Mouse (Mus musculus): ENCODE results near the gene Acot4.
A peak's percentile ranks its signal among the peaks of the same experiment; 100 is the strongest.
"Not testable (repeated sequence)": the region's sequence is repeated elsewhere in the genome, so short reads cannot be mapped to it uniquely, and the experiment has no call there.

The Acot4 gene

DNA sequence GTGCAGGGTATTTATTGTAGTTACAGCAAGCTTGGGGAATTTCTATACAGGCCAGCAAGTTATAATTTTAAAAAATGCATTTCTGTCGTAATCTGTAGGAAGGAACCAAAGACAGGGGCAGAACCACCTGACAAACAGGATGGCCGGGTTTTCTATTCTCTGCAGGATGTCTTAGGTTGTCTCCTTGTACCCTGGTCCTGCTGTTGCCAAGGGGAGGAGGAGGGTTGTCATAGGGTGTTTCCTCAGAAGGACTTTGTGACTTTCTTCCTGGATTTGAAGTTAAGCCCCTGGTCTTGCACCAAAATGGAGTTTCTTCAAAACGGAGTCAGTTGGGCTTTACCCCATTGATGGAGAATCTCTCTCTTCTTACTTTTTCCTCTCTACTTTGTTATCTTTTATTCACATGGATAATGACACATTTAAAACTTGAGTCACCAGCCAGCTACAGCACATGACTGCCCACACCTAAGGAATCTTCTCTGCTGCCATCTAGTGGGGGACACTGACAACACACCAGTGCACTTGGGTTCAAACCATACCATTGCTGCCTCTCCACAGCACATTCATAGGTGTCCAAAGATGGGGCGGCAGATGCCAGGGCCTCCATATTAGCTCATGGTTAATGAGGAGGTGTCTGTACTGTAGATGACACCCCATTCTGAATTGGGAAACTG lies 7.4 kb upstream of the Acot4 start:
- DNase-seq (ENCODE audit: low read depth, low spot score): peak; percentile 40

DNA sequence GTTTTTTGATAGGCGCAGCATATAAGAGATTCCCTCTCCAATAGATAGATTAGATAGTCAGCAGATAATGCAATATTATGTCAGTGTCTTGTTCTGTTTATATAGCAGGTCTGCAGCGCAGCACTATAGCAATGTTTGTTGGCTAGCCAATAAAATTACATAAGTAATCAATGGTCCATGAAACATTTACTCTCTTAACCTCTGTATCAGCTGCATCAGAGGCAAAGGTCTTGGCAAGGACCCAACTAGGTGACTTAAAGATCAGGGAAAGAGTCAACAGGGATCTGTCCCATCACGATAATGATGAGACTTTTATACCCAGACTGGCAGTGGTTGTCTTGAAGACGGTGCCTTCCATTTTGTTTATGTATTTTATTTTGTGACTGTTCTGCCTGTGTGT lies 5.3 kb upstream of the Acot4 start:
- no peak for DNase-seq (ENCODE audit: low read depth, low spot score)

DNA sequence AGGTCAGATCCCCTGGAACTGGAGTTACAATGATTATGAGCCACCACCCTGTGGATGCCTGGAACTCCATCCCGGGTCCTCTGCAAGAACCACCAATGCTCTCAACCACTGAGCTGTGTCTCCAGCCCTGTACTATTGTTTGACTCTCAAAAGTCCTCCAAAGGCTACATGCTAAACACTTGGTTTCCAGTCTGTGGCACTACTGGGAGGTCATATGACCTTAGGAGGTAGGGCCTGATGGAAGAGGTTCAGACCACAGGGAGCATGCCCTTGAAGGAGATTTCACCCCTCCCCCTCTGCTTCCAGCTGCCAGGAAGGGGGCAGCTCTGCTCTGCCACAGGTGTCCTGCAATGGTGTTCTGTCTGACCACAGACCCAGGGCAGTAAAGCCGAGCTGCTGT lies 4.9 kb upstream of the Acot4 start:
- not testable (repeated sequence) for DNase-seq (ENCODE audit: low read depth, low spot score)

DNA sequence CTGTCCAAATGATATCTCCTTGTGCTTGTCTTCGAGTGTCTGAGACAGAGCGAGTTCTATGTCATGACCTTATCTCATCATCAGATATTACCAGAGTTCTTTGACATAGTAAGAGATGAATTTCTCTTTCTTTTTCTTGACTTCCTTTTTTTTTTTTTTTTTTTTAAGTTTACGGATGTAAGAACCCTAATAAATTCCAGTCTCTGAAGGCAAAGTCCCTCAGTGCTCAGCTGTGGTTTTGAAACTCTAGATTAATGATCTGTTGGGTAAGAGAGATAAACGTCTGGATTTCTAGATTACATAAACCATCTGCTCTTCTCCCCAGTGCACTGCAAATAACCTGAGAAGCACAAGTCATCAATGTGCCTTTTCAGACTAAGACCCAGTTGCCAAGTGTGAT lies 4.1 kb upstream of the Acot4 start:
- DNase-seq (ENCODE audit: low read depth, low spot score): no peak

DNA sequence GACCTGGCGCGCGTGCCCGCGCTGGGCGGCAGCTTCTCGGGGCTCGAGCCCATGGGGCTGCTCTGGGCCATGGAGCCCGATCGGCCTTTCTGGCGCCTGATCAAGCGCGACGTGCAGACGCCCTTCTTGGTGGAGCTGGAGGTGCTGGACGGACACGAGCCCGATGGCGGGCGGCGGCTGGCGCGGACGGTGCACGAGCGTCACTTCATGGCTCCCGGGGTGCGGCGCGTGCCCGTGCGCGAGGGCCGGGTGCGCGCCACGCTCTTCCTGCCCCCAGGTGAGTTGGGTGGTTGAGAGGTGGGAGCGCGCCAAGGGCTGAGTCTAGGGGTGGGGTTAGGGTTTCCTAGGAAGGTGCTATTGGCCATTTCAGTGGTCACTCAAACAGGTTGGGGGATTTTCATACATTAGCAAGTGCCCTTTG lies 522 bp downstream of the Acot4 start, which contains the start of gene Gm49366:
Gm49366 (plus strand) TSS at position 245 of the 421 bp plus-strand sequence.
- not testable (repeated sequence) for DNase-seq (ENCODE audit: low read depth, low spot score)

DNA sequence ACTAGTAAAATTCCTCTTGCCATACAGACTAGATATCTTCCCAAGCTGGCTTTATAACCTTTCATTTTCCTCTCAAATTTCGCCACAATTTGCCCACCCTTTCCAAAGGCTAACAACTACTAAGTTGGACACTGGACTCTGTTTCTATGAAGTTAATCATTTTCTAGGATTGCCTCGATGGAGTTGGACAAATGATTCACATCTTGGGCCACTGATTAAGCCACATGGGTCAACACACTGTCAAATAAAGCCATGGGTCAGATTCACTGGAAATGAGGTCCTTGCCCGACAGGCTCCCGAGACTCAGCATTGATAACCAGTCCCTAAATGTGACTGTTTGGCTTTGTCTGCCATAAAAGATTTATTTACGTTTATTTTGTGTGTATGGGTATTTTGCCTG lies 4.1 kb downstream of the Acot4 start:
- DNase-seq (ENCODE audit: low read depth, low spot score): no peak

DNA sequence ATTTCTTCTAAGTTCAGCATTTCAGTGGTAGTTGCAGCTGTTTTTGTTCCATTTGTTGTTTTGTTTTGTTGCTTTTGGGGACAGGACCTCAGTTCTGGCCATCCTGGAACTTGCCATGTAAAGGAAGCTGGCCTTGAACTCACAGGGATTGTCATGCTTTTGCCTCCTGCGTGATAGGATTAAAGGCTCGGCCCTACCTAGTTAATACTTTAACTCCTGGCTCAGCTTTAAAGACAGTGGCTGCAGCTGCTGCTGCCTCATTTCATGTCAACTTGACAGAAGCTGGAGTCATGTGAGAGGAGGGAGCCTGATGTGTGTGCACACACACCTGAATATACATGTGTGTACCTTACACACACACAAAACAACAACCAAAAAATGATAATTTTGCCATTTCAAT lies 5.9 kb downstream of the Acot4 start:
- DNase-seq (ENCODE audit: low read depth, low spot score): no peak

DNA sequence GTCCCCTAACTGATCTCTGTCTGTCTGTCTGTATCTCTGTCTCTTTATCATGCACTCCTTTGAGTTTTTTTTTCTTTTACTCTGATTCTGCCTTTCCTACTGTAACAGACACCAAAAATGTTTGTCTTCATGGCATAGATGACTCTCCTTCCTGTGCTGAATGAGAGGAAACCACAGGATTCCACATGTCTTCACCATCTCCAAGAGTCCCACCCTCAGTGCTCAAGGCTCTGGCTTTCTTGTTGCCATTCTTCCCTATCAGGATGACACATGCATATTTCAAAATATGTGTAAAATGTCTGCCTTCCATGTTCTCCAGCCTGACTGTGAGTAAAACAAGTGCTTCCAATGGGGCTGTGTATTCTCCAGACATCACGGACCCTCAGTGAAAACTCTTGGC lies 8.7 kb downstream of the Acot4 start:
- no peak for DNase-seq (ENCODE audit: low read depth, low spot score)

DNA sequence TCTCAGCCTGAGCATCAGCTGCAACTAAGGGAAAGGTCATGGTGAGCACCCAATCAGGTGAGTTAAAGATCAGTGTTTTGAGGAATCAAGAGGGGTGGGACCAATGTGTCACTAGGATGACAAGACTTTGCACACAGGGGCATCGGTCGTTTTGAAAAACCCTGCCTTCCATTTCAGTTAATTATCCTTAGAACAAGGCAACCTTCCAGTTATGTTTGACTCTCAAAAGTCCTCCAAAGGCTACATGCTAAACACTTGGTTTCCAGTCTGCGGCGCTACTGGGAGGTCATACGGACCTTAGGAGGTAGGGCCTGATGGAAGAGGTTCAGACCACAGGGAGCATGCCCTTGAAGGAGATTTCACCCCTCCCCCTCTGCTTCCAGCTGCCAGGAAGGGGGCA lies 12.6 kb downstream of the Acot4 start:
- not testable (repeated sequence) for DNase-seq (ENCODE audit: low read depth, low spot score)

DNA sequence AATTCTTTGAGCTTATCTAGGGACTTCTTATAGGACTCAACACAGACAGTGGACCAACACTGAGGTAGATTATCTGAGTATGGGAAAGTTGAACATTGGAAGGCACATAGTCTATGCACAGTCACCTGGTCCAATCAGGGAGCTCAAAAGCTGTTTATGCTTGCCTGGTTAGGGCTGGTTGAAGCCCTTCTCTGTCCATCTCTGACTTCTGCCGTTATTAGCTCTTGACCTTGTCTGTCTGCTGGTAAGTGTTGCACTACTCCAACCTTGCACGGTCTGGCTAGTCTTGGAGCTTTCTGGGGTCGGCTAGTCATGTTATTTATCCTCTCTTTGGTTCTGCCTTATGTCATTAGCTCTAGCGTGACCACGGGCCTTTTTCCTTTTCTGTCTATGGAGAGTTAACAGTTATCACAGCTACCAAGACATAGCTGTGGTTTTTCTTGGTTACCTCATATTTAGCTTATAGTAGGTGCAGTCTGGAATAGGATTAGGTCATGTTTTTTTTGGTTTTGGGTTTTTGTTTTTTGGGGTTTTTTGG lies 13.8 kb downstream of the Acot4 start, which contains the start of gene Acot3:
Acot3 (plus strand) TSS at position 208 of the 538 bp plus-strand sequence.
- DNase-seq (ENCODE audit: low read depth, low spot score): no peak

DNA sequence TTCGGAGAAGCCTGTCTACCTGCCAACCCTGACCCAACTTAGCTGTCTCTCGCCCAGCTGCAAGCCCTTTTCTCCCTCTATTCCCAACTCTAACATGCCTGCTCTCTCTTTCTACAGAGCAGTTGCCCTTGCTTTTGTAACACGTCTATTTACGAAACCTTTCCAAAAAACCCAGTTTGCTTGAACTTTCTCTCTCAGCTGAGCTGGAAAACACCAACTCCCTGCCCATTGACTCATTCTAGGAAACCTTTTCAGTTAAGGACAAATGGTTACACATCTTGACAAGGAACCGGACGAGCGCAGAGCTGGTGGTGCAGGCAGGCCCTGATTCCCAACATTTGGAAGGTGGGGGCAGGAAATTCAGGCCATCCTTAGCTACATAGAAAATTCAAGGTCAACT lies 14.4 kb downstream of the Acot4 start:
- DNase-seq (ENCODE audit: low read depth, low spot score): no peak

DNA sequence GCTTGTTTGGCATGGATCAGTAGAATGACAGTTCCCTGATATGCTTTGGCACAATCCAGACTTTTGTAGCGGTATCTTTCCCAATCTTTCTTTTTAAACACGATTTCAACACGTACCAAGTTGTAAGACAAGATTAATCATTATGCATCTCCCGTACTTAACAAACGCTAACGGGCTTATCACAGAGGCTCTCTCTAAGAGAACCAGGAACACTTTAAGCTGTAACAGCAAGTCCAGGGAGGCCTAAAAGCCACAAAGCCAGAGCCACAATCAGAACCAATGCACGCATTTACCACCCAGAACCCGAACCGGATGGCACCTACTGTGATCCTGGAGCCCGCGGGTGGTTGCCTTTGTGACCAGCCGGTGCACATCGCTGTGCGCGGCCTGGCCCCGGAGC lies 15.0 kb downstream of the Acot4 start:
- DNase-seq (ENCODE audit: low read depth, low spot score): no peak

DNA sequence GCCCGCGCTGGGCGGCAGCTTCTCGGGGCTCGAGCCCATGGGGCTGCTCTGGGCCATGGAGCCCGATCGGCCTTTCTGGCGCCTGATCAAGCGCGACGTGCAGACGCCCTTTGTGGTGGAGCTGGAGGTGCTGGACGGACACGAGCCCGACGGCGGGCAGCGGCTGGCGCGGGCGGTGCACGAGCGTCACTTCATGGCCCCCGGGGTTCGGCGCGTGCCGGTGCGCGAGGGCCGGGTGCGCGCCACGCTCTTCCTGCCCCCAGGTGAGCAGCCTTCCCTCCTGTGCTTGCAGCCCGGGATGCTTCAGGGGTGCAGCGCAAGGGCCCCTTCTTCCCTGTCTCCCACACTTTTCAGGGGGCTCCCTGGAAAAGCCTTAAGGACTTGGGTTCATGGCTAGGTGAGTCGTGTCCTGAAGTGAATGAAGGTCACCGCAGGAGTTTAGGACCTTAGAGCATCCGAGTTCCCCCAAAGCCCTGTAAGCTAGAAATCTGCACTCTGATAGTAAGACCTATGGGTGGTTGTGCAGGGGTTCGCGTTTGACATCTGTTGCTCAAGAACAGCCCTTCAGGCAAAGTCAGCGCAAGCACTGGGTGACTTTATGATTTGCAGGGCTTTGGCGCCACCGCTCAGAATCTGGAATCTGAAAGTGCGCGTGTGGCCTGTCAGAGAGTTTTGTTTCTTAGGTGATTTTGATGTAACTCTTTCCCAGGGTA lies 15.7 kb downstream of the Acot4 start:
- no peak for DNase-seq (ENCODE audit: low read depth, low spot score)

DNA sequence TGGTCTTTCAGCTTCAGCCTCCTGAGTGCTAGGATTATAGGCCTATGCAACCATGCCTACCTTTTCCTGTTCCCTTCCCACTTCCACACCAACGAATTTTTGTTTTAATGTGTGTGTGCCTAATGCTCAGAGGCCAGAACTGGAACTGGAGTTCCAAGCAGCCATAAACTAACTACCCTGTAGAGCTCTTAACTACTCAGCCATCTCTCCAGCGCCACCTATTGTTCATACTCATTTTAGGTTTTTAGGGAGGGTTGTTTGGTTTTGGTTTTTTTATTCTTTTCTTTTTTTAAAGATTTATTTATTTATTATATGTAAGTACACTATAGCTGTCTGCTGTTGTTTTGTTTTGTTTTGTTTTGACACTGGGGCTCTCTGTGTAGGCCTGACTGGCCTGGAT lies 22.8 kb downstream of the Acot4 start:
- DNase-seq (ENCODE audit: low read depth, low spot score): no peak

DNA sequence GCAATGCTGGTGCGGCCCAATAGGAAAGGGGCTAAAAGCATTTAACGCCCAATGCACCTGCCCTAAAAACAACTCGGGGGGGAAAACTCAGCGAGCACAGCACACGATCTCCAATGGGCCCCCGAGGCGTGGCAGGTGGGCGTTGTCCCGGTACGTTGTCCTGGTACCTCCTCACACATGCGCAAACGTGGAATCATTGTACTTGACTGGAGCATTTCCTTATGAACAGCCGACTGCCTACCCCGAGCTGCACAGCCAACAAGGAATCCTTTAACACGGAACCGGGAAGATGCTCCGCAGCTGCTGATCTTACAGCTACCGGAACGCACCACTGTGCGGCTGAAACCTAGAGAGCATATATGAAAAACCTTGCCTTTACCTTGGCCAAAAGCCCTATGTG lies 24.2 kb downstream of the Acot4 start:
- DNase-seq (ENCODE audit: low read depth, low spot score): no peak

DNA sequence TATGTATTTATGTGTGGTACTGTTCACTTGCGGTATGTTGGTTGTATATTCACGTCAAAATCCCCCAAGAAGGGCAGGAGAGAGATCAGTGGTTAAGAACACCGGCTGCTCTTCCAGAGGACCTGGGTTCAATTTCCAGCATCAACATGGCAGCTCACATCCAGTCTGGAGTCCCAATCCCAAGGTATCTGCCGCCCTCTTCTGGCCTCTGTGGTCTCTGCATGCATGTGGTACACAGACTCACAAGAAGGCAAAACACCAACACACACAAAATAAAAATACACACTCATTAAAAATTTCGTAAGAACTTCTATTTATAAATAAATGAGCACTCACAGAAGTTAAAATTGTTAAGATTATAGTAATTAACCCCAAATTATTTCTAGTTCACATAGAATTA lies 25.0 kb downstream of the Acot4 start:
- DNase-seq (ENCODE audit: low read depth, low spot score): peak; percentile 5

DNA sequence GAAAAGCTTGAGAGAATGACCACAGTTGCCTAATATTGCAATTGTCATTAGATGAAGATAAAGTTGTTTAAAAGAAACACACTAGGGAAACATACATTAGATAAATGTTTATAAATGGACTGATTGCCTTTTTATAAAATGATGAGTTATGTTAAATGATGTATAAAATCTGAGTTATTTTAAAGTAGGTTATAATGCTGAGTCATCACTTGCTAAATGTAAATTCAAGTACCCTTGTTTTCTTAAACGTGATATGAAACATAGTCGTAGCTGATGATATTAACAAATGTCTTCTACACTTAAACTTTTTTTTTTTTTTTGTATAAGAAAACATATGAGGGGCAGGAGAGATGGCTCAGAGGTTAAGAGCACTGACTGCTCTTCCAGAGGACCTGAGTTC lies 25.7 kb downstream of the Acot4 start:
- DNase-seq (ENCODE audit: low read depth, low spot score): no peak

DNA sequence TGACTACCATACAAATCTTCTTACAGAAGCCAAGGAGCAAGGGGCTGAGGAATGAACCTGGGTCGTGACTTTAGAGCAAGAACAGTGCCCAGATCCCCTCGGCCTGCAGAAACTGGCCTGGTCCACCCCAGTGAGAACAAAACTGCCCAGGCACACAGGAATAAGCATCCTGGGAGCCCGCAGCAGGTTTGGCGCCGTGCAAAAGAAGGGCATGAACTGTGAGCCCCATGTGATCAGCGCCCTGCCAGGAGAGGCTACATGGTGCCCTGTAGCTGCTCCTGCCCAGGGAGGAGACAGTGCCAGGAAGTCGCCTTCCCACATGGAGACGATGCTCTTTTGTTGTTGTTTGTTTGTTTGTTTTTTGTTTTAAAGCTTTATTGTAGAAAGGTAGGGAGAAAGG lies 26.4 kb downstream of the Acot4 start:
- no peak for DNase-seq (ENCODE audit: low read depth, low spot score)

DNA sequence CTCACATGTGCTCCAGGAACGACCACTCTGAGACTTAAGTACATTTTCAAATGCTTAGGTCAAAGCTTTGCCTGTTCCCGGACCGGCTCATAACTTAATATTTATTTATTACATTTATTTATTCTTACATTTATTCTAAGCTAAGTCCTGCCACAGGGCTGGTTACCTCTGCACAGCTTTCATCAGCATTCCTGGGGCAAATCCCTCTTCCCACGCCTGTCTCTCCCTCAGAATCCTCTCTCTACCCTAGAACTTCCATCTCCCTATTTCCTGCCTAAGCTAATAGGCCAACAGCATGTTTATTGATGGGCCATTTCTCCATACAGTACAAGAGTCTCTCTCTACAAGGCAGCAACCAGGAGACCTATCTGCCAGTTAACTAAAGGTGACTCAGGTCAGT lies 29.6 kb downstream of the Acot4 start:
- DNase-seq (ENCODE audit: low read depth, low spot score): no peak

DNA sequence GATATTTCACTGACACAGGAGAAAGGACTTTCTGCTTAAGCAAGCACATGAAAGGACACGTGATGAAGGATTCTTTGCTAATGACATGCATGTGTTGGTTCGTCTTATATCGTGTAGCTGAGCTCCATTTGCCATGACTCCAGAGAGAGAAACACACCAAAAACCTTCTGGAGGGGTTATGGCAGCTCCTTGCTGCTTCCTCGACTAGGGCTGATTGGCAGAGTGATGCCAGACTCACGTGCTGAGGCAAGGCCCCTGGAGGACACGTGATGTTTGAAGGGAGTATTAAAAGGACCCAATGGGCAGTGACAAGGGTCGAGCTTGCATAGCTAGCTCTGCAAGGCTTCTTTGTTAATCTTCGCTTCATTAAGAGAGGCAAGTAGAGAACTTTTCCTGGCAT lies 30.1 kb downstream of the Acot4 start:
- no peak for DNase-seq (ENCODE audit: low read depth, low spot score)

DNA sequence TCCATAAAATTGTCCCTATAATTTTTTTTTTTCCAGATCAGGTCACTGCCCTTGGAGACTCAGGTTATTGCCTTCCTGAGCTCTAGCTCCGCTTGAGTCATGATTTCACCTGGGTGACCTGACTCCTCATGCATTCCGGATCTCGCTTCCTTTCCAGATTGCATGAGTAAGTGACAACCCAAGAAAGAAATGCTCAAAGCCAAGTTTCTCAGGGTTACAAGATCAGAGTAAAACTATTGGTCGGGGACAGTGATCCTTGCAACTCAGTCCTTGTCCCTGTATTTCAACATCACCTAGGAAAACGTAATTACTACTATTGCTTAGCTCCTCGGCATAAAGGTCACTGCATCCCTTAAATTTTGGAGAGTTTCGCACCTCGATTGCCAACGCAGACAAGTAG lies 30.8 kb downstream of the Acot4 start, which contains the start of gene Acot5:
Acot5 (plus strand) TSS at position 340 of the 400 bp plus-strand sequence.
- no peak for DNase-seq (ENCODE audit: low read depth, low spot score)

DNA sequence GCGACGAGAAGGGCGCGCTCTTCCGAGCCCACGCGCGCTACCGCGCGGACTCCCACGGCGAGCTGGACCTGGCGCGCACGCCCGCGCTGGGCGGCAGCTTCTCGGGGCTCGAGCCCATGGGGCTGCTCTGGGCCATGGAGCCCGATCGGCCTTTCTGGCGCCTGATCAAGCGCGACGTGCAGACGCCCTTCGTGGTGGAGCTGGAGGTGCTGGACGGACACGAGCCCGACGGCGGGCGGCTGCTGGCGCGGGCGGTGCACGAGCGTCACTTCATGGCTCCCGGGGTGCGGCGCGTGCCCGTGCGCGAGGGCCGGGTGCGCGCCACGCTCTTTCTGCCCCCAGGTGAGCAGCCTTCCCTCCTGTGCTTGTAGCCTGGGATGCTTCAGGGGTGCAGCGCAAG lies 31.4 kb downstream of the Acot4 start:
- DNase-seq (ENCODE audit: low read depth, low spot score): not testable (repeated sequence)

DNA sequence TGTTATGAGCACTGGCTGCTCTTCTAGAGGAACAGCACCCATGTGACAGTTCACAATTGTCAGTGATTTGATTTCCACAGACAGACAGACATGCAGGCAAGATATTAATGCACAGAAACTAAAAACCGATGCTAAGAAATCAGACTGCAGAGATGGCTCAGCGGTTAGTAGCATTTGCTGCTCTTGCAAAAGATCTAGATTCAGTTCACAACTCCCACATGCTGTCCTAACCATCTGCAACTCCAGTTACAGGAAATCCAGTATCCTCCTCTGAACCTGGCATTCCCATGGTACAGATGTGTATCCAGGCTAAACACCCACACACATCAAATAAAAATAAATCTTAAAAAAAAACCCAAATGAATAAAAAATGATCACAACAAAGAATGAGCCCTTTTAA lies 33.5 kb downstream of the Acot4 start:
- DNase-seq (ENCODE audit: low read depth, low spot score): no peak

All from c-Kit-negative CD71-positive TER-119-positive erythroid progenitor cells, embryonic 14.5 days (primary cell).